Mouse (Mus musculus) gastrocnemius, postnatal 4 days (tissue): ENCODE measurements around the gene Vps18. TPM values are rescaled to one million over a fixed set of nuclear protein-coding genes. Genes with fewer than 3 reads are reported as not detected.

ENCODE experiments used
- DNase-seq, 2 experiments: peaks; one replicate each; pipeline ENCODE4 v3.0.0; 2021 to 2022; ENCODE audit warnings: low spot score in 2 of 2, mixed read lengths in 2 of 2
- total RNA-seq, 2 experiments: library from RNA; stranded (reverse); gene quantifications; 2 replicates each; pipeline ENCODE4 v1.2.3; 2021

Gene Vps18
- total RNA-seq, 2 experiments from 2014 or later: 12.6 to 13.0 TPM

GRCm38 (mm10) chr2:119318043-119318710 is 29.6 kb downstream of the Vps18 start:
- no peak for DNase-seq

GRCm38 (mm10) chr2:119320571-119320970 is 32.0 kb downstream of the Vps18 start:
- DNase-seq: no peak

GRCm38 (mm10) chr2:119321771-119322586 is 33.4 kb downstream of the Vps18 start:
- DNase-seq: no peak

GRCm38 (mm10) chr2:119322587-119323300 is 34.2 kb downstream of the Vps18 start:
- no peak for DNase-seq

GRCm38 (mm10) chr2:119323866-119324575 is 35.5 kb downstream of the Vps18 start:
- no peak for DNase-seq

- DNase-seq: no peak
Observed at GRCm38 (mm10) chr2:119324576-119325318, 36.2 kb downstream of the Vps18 start.

- peak; percentile 41 to 49 for DNase-seq
Observed at GRCm38 (mm10) chr2:119325568-119326143, 37.1 kb downstream of the Vps18 start, which contains the start of gene Dll4. Dll4 (plus strand) TSS chr2:119325784.

- peak in 1 of 2 experiments; percentile 27 for DNase-seq
Observed at GRCm38 (mm10) chr2:119326161-119327101, 37.9 kb downstream of the Vps18 start.

- DNase-seq: peak in 1 of 2 experiments; percentile 26
Observed at GRCm38 (mm10) chr2:119327102-119327480, 38.6 kb downstream of the Vps18 start.

GRCm38 (mm10) chr2:119327942-119328526 is 39.5 kb downstream of the Vps18 start:
- DNase-seq: no peak

- DNase-seq: no peak
Observed at GRCm38 (mm10) chr2:119328546-119328945, 40.0 kb downstream of the Vps18 start.

GRCm38 (mm10) chr2:119329123-119329817 is 40.7 kb downstream of the Vps18 start:
- DNase-seq: no peak

- DNase-seq: no peak
Observed at GRCm38 (mm10) chr2:119330795-119331194, 42.3 kb downstream of the Vps18 start.

- no peak for DNase-seq
Observed at GRCm38 (mm10) chr2:119332177-119332661, 43.7 kb downstream of the Vps18 start.

GRCm38 (mm10) chr2:119334135-119334534 is 45.6 kb downstream of the Vps18 start:
- no peak for DNase-seq

- no peak for DNase-seq
Observed at GRCm38 (mm10) chr2:119334964-119335525, 46.5 kb downstream of the Vps18 start.

- DNase-seq: no peak
Observed at GRCm38 (mm10) chr2:119335535-119335934, 47.0 kb downstream of the Vps18 start.
